Mouse (Mus musculus): ENCODE data around the gene Taf1b. TPM values are rescaled to one million over a fixed set of nuclear protein-coding genes. Genes with fewer than 3 reads are reported as not detected.

Taf1b gene
- total RNA-seq, 1 experiment from 2014 or later: 45.0 TPM

DNA sequence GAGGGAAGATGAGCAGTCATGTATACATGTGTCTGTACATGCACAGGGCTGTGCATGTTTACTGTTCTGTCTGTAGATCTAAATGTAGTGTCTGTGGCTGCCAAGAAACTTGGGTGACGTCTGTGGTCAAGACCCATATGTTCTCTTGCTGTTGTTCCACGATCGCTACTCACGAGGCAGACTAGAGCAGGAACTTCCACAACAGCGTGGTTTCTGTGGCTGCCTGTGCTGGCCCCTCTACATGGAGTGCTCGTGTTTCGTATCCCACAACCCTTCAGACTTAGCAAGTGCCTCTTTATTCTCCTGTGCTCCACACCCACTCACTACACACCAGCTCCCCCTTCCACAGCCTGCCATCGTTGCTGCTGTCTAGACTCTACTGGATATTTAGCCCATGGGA lies 49.5 kb downstream of the Taf1b start:
- peak; percentile 29 for ATAC-seq (replicated peaks; ENCODE audit: low read depth, poor library complexity, severe bottlenecking)

DNA sequence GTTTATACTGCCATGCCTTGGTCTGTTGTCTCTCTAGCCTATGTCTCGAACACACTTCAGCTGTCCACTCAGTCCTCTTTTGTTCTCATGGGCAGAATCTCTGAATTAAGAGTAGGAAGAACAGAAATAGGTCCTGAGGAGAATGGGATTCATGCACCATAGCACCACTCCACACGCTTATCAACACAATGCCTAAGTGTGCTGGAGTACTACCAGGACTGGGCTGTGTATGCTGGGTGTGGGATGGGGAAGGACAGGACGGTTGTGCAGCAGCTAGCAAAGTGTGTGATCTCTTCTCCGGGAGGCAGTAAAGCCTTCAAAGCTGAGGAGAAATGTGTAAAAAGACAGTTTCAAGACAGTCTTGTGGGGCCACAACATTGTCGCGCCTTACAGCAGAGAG lies 50.7 kb downstream of the Taf1b start:
- ATAC-seq (replicated peaks; ENCODE audit: low read depth, poor library complexity, severe bottlenecking): no peak

- no peak for ATAC-seq (replicated peaks; ENCODE audit: low read depth, poor library complexity, severe bottlenecking)
Measured at GRCm38 (mm10) chr12:24552531-24552930, 54.4 kb downstream of the Taf1b start.

DNA sequence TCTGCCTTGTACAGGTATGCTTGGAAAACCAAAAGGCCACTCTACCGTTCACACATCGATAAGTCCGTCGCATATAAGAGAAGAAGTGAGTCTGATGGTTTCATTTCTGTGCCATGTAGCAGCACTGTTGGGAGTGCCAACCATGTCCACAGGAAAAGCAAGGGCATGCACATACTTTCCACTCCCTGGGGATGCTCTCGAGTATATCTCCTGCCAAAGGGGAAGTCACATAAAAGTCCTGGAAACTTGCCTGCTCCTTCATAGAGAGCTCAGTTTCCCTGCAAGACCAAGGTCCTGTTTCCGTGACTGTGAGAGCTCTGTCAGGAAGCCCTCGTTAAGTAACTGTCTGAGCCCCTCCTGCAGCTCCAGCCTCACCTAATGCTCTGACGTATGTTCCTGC lies 57.8 kb downstream of the Taf1b start:
- no peak for ATAC-seq (replicated peaks; ENCODE audit: low read depth, poor library complexity, severe bottlenecking)

DNA sequence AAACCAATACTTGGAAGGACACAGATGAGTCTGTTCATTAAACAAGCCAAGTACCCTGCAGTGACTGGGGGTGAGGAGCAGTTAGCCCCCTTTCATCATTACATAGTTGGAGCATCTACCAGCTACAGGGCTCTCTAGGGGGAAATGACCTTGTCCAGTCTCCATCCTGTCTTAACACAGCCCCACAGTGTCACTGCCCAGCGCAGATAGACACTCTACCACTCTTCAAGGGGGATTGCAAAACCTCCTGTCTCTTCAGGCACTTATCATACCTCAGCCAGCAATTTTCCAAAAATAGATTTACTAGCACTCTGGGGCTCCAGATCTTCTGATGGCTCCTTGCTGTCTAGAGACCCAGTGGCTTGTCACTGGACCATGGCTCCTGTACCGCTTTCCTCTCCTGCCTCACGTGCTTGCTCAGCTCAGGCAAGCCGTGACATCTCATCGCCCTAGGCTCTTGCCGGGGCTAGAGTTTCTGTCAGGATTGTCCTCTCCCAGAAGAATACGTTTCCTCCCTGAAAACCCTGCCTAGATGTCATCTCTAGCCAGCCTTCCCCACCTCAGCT lies 65.3 kb downstream of the Taf1b start:
- ATAC-seq (replicated peaks; ENCODE audit: low read depth, poor library complexity, severe bottlenecking): no peak

GRCm38 (mm10) chr12:24565311-24565710 lies 67.2 kb downstream of the Taf1b start:
- ATAC-seq (replicated peaks; ENCODE audit: low read depth, poor library complexity, severe bottlenecking): no peak

DNA sequence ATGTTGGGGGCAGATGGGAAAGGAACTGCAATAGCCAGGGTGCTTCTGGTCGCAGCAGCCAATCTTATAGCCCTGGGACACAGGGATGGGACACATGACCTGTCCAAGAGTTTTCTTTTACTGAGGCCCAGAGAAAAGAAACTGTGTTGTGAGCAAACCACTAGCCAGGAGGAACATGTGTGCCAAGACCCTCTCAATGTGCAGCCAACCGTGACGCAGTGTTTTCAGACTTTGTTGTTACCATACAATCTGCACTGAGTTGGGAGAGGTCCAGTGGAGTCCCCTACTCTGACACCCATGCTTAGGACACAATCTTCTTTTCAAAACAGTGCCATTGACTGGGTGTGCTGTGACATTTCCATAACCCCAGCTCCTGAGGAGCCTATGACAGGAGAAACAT lies 69.4 kb downstream of the Taf1b start:
- ATAC-seq (replicated peaks; ENCODE audit: low read depth, poor library complexity, severe bottlenecking): no peak

GRCm38 (mm10) chr12:24571523-24572392 lies 73.6 kb downstream of the Taf1b start, which contains the start of gene Grhl1:
Gene Grhl1, plus strand, starts transcription at chr12:24572283.
- peak; percentile 99 for ATAC-seq (replicated peaks; ENCODE audit: low read depth, poor library complexity, severe bottlenecking)

DNA sequence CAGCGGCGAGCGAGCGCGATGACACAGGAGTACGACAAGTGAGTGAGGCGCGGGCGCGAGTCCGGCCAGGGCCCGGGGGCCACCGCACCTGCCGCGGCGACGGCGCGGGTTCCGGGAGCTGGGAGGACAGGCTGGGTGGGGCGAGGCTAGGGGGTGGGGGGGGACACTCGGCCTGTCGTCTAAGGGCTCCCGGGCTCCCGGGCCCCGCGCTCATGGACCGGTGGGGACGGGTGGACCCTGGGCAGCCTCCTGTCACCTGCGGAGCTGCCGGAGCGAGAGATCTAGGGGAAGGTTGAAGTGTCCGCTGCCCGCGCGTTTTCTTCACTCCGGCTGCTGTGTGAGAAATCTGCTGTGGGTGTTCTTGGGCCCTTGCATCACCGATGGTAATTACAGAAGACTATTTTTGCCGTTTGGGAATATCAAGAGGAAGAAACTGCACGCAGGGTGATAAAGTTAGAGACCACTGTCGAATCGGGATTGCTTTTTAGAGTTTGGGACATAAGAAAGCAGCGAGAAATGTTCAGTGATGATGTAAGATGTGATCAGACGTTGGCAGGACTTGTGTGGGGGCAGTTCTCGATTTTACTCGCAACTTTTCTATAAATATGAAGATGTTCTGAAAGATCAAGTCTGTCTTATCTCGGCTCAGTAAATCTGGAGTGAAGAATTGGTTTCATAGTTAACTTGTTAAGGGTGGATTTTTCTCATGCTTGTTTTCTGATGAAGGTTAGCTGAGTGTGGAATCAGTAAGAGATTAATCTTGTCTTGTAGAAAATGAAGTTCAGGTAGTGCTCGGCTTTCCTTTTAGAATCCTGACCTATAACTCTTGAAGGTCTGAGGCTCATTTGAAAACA lies 74.5 kb downstream of the Taf1b start:
- ATAC-seq (replicated peaks; ENCODE audit: low read depth, poor library complexity, severe bottlenecking): no peak

DNA sequence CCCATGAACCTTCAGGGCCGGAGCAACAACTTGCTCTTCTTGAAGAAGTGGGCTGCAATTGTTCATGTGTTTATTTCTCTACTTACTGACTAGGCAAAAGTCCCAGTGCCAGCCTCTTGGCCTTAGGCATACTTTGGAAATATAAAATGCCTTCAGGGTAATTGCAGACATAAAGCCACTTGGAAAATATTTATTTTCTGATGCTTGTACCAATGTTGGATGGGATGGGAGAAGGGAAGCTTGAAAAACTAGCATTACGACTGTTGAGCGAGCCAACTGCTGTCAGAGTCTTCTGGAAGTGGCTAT lies 75.1 kb downstream of the Taf1b start:
- no peak for ATAC-seq (replicated peaks; ENCODE audit: low read depth, poor library complexity, severe bottlenecking)

- ATAC-seq (replicated peaks; ENCODE audit: low read depth, poor library complexity, severe bottlenecking): peak; percentile 38; the same call in 1 of the 2 replicates
Measured at GRCm38 (mm10) chr12:24574870-24575269, 76.7 kb downstream of the Taf1b start.

DNA sequence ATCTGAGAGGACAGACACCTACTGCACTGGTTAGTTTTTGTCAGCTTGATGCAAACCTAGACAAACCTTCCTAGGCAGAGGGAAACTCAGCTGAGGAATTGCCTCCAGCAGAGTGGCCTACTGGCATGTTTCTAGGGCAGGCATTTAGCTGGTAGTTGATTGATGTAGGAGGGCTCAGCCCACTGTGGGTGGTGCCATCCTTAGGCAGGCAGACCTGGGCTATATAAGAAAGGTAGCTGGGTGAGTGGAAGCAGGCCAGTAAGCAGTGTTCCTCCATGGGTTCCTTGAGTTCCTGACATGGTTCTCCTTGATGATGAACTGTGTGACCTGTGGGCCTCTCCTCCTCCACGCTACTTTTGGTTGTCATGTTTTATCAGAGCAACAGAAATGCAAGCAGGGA lies 82.3 kb downstream of the Taf1b start:
- no peak for ATAC-seq (replicated peaks; ENCODE audit: low read depth, poor library complexity, severe bottlenecking)

GRCm38 (mm10) chr12:24580996-24581683 lies 83.0 kb downstream of the Taf1b start:
- no peak for ATAC-seq (replicated peaks; ENCODE audit: low read depth, poor library complexity, severe bottlenecking)

GRCm38 (mm10) chr12:24583653-24584052 lies 85.5 kb downstream of the Taf1b start:
- no peak for ATAC-seq (replicated peaks; ENCODE audit: low read depth, poor library complexity, severe bottlenecking)

DNA sequence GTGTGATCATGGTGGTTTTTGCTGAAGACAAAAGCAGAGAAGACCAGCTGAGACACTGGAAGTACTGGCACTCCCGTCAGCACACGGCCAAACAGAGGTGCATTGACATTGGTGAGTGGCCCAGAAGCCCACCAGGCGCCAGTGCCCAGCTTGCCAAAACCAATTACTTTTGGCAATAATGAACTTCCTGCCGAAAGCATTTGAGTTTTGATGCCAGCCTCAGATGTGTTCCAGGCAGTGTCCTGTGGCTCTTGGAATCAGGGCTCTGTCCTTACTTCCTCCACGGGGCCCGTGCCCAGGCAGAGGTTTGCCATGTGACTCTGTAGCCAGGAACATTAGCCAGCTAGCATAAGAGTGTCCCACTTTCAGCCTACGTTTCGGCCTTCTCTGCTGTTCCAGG lies 86.7 kb downstream of the Taf1b start:
- ATAC-seq (replicated peaks; ENCODE audit: low read depth, poor library complexity, severe bottlenecking): no peak

GRCm38 (mm10) chr12:24586193-24586592 lies 88.0 kb downstream of the Taf1b start:
- no peak for ATAC-seq (replicated peaks; ENCODE audit: low read depth, poor library complexity, severe bottlenecking)

- ATAC-seq (replicated peaks; ENCODE audit: low read depth, poor library complexity, severe bottlenecking): no peak
Measured at GRCm38 (mm10) chr12:24590371-24590770, 92.2 kb downstream of the Taf1b start.

DNA sequence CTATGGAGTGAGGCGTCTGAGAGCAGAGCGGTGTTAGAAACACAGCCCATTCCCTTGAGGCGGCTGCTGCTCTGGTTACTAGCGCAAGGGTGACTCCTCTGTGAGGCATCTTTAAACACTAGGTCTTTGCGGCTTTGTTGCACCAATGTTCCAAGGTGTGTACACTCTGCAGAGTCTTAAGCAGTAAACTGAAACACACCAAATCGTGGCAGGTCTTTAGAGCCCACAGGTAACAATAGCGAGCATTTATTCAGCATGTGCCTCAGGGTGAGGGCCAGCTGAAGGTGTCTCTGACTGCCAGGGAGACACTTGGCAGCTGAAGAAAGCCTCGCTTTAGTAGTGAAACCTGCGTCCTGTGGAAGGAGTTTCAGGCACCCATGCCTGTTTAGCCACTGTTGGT lies 93.9 kb downstream of the Taf1b start:
- no peak; the same call in 1 of the 2 replicates for ATAC-seq (replicated peaks; ENCODE audit: low read depth, poor library complexity, severe bottlenecking)

DNA sequence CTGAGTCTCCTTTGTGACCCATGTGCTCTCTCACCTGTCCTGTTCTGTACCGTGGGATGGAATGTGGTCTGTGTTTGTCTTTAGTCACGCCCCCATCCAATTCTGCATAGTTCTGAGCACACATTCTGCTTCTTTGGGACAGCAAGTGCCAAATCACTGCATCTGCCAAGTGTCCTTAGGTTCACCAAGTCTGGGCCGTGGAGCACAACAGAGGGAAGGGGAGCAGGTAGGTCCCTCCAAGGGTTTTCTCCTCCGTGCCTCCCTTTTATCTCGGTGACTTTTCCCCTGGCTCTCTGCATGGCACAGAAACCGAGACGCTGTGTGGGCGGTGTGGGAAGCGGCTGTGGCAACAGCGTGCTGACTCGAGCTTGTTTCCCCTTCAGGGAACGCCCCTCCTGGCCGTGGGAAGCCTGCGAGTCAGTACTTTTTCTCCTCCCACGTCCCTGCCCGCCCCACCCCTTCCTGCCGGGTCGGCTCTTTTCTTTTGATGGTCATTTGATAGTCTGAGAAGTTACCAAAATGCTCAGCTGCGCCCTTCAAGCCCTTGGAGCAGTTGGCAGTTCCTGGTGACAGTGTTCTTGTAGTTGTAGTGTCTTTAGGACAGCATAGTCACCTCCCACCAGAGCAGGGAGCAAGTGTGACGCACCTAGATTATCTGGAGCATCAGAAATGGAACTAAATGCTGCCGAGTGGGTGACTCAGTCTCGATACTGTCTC lies 95.0 kb downstream of the Taf1b start:
- peak; percentile 92 for ATAC-seq (replicated peaks; ENCODE audit: low read depth, poor library complexity, severe bottlenecking)

DNA sequence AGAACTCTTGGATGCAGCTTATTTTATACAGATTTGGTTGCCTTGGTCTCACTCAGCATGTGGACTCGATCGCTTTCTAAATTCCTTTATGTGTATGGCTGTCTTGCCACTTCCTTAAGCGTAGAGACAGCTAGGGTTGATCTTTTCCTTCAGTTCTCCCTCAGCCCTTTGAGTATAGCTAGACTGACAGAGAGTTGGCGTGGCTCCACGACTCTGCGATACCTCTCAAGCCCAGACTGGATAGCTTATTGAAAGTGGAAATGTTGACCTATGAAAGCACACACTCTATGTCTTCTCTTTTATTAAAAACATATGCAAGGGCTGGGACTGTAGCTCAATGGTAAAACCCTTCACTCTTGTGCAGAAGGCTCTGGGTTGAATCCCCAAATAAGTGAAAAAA lies 99.2 kb downstream of the Taf1b start:
- no peak for ATAC-seq (replicated peaks; ENCODE audit: low read depth, poor library complexity, severe bottlenecking)
